Mouse (Mus musculus) small intestine, adult 2 months (tissue): Measurements from ENCODE around the gene Tssk2. TPM values are rescaled to one million over a fixed set of nuclear protein-coding genes. Genes with fewer than 3 reads are reported as not detected.

ENCODE experiments used
- H3K27ac ChIP-seq: fragments of 200-500 bp; 2 replicates; pipeline ENCODE4 v1.5.1; 2012; ENCODE audit warnings: low read depth, low read length, control low read depth, inconsistent platforms; ENCODE audit not compliant: insufficient read depth
- H3K27me3 ChIP-seq: fragments of 200-500 bp; 2 replicates; pipeline ENCODE4 v1.6.1; 2012; ENCODE audit warnings: mild to moderate bottlenecking, moderate library complexity, low read length, inconsistent platforms; ENCODE audit not compliant: control insufficient read depth, insufficient read depth
- H3K36me3 ChIP-seq: fragments of 200-500 bp; 2 replicates; pipeline ENCODE4 v1.6.1; 2012; ENCODE audit warnings: mild to moderate bottlenecking, low read length, control low read depth, inconsistent platforms; ENCODE audit not compliant: control insufficient read depth, insufficient read depth
- H3K4me1 ChIP-seq: fragments of 200-500 bp; 2 replicates; pipeline ENCODE4 v1.6.1; 2012; ENCODE audit warnings: low read length, inconsistent platforms, mixed read lengths; ENCODE audit not compliant: control insufficient read depth, insufficient read depth, insufficient read length
- H3K4me3 ChIP-seq: fragments of 200-500 bp; 2 replicates; pipeline ENCODE4 v1.5.1; 2012; ENCODE audit warnings: low read depth, mild to moderate bottlenecking, control low read depth, inconsistent platforms, low read length, moderate library complexity
- CTCF ChIP-seq: fragments of 200-500 bp; IDR thresholded peaks from 2 replicates; pipeline ENCODE4 v1.5.1; 2012; ENCODE audit warnings: low read depth, mild to moderate bottlenecking, control low read depth, inconsistent platforms, low read length, moderate library complexity, mixed read lengths; ENCODE audit not compliant: insufficient replicate concordance, insufficient read length; ENCODE audit errors: extremely low read depth
- POLR2A ChIP-seq: fragments of 200-500 bp; IDR thresholded peaks from 2 replicates; pipeline ENCODE4 v1.6.1; 2012; ENCODE audit warnings: low read depth, mild to moderate bottlenecking, control low read depth, inconsistent platforms, low read length, moderate library complexity
- WGBS: fragments of 180-500 bp; shearing (Covaris S2); methylation state at CpG from one replicate; pipeline ENCODE4 v1.1.7; 2018; 5-methylcytosine and 5-hydroxymethylcytosine counted together
- polyA plus RNA-seq: library from polyadenylated mRNA; depleted of rRNA; stranded (reverse); fragments of >200 nt; gene quantifications from 2 replicates; pipeline ENCODE4 v1.2.3, GENCODE M21; 2012; rRNA removed

Tssk2 gene
- polyA plus RNA-seq: not detected in 2 replicates

DNA sequence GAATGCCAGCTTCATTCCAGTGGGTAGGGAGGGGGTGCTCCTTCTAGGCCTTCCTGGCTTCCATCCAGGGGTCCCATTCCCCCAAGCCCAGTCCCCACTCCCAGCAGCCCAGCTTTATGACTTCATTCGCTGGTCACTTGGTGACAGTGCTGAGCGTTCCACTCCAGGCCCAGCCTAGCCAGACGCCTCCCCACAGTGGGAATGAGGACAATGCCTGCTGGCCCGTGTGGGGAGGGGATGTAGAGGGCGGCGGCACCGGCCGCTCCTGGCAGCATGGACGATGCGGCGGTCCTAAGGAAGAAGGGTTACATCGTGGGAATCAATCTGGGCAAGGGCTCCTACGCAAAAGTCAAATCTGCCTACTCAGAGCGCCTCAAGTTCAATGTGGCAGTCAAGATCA lies at the start of gene Tssk2, which contains the start of gene Dgcr2:
TSS of gene Tssk2 (plus strand) at position 176 of the 400 bp plus-strand sequence.
TSS of gene Dgcr2 (minus strand) at position 101 of the 400 bp plus-strand sequence.
- H3K27me3 ChIP-seq: no peaks in the 10 kb centered on the region
- H3K36me3 ChIP-seq: peaks cover 35% of the 10 kb centered on the region
- H3K4me1 ChIP-seq: no peaks in the 10 kb centered on the region
- H3K27ac ChIP-seq: no peak within 1 kb of the TSS
- no peak within 1 kb of the TSS for H3K4me3 ChIP-seq
- WGBS: 91% methylated on average over 14 of the region's 14 CpGs
- TF ChIP-seq CTCF (no peak), POLR2A (no peak)

DNA sequence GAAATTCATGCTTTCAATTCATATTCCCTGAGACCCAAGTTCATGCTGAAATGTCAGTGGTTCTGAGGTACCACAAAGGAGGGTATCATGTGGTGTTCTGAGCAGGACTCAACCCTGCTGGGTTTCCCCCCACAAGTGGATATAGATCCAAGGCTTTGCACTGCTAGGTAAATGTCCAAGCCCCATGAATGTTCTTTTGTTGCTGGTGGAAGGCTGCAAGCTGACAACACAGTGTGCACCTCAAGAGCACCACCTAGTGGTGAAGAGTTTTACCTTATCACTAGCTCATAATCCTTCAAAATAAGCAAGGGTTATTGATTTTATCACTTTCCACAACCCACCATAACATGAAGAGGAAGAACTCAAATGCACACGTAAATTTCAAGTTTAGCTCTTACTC lies 49.5 kb upstream of the Tssk2 start:
- peaks cover 63% of the 10 kb centered on the region for H3K36me3 ChIP-seq
- H3K27ac ChIP-seq: no peak overlapping the region
- H3K4me3 ChIP-seq: no peak overlapping the region

DNA sequence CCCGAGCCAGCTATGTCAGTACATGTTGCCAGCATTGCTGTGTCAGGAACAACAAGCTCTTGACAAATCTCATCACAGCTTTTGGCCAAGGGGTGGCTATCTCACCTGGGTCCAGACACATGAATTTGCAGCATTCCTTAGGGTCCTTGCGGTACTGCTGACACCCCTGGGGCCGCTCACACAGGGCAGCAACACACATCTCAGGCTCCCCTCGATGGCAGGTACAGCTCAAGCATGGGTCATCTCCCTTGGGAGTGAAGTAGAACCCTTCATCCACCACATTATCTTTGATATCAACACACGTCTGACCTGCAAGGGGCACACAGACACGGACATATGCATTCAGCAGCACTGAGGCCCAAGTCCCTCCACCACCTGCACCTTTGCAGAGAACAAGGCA lies 49.0 kb upstream of the Tssk2 start:
- no peak overlapping the region for H3K4me3 ChIP-seq
- H3K27me3 ChIP-seq: no peaks in the 10 kb centered on the region
- H3K4me1 ChIP-seq: peaks cover 3% of the 10 kb centered on the region; the same call in 1 of the 2 replicates
- TF ChIP-seq CTCF: no peak
- no peak for TF ChIP-seq POLR2A
- H3K27ac ChIP-seq: no peak overlapping the region
- peaks cover 62% of the 10 kb centered on the region for H3K36me3 ChIP-seq
- WGBS: 85% methylated on average over 6 of the region's 6 CpGs

More for the DNA sequence above, 49.5 kb upstream of the Tssk2 start:
- WGBS: 22% methylated on average over 1 of the region's 1 CpGs
- TF ChIP-seq POLR2A: no peak
- TF ChIP-seq CTCF: peak; percentile 51; the same call in 1 of the 2 replicates
- Histone ChIP-seq H3K27me3 (no peaks in the 10 kb centered on the region), H3K4me1 (peaks cover 3% of the 10 kb centered on the region; the same call in 1 of the 2 replicates)

DNA sequence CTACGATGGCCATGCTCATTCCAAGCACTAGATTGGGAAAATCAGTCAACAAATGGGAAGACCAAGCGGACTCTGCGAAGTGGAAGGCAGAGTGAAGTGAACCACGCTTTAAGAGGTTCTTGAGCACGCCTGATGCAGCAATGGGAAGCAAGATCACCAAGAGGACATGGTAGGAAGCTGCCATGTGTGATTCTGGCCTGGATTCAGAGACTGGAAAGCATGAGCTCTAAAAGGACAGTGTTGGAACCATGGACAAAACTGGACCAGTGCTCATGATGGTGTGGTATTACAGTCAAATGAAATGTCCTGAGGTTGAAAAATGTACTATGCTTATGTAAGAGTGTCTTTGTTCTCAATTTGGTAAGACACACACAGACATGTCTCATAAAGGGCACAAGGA lies 47.1 kb upstream of the Tssk2 start:
- Histone ChIP-seq H3K36me3 (peaks cover 57% of the 10 kb centered on the region), H3K4me1 (peaks cover 3% of the 10 kb centered on the region; the same call in 1 of the 2 replicates), H3K4me3 (no peak overlapping the region), H3K27ac (no peak overlapping the region), H3K27me3 (no peaks in the 10 kb centered on the region)
- 96% methylated on average over 5 of the region's 5 CpGs for WGBS
- TF ChIP-seq POLR2A (no peak), CTCF (no peak)

DNA sequence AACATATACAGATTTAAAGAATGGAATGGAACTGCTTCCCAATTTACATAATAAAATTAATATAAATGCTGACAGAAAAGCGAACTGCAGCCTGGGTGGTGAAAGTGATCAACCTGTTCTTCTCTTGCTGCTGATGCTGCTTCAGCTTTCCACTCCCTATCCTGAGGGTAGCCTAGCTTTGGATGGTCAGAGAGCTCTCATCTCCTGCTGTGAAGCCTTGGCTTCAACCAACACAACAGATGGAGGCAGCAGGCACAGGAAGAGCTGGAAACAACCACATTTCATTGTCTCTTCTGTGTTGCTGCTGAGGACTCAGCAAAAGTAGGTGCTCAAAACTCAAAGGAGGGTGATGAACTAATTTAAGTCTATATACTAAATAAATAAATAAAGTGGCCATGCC lies 46.6 kb upstream of the Tssk2 start:
- peaks cover 59% of the 10 kb centered on the region for H3K36me3 ChIP-seq
- H3K27ac ChIP-seq: no peak overlapping the region
- H3K4me1 ChIP-seq: peaks cover 3% of the 10 kb centered on the region; the same call in 1 of the 2 replicates
- no peak for TF ChIP-seq POLR2A
- no peak for TF ChIP-seq CTCF
- WGBS: 93% methylated on average over 1 of the region's 1 CpGs
- H3K27me3 ChIP-seq: no peaks in the 10 kb centered on the region
- no peak overlapping the region for H3K4me3 ChIP-seq

DNA sequence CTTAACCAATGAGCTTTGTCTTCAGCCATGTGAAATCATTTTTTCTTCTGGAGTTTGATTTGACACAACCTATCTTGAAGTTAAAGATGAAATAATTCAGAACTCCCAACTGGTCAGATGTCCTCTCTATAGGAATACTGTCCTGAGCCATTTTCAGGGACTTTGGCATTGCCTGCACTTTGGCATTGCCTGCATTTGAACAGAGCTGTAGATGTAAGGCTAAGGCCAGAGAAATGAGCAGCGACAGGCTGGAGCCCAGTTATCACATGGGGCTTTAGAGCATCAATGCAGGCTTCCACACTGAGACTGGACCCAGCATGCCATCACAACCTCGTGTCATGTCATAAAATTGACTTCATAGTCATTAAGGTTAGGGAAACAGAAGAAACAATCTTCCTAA lies 45.2 kb upstream of the Tssk2 start:
- Histone ChIP-seq H3K27me3 (no peaks in the 10 kb centered on the region), H3K27ac (no peak overlapping the region), H3K4me1 (no peaks in the 10 kb centered on the region), H3K4me3 (no peak overlapping the region), H3K36me3 (peaks cover 67% of the 10 kb centered on the region)
- TF ChIP-seq CTCF: no peak
- WGBS: 79% methylated on average over 2 of the region's 2 CpGs

DNA sequence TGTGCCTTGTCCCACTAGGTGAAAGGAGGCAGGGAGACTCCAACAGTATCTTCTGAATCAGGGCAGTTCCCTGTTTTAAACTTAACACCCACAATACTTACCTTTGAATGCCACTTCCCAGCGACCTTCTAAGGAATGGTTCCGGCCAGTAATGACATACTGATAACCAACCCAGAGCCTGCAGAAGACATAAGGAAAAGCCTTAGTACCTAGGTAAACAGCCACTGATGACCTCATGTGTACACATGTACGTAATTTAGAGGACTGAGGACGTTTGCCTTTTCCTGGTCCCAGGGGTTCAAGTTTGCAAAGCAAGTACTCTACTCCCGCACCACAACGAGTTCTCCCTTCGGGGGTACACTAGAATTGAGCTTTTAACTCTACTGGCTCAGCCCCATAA lies 41.3 kb upstream of the Tssk2 start:
- WGBS: 82% methylated on average over 7 of the region's 7 CpGs
- H3K27ac ChIP-seq: no peak overlapping the region
- no peaks in the 10 kb centered on the region for H3K4me1 ChIP-seq
- no peak overlapping the region for H3K4me3 ChIP-seq
- H3K36me3 ChIP-seq: peaks cover 52% of the 10 kb centered on the region
- no peaks in the 10 kb centered on the region for H3K27me3 ChIP-seq
- no peak for TF ChIP-seq POLR2A
- no peak for TF ChIP-seq CTCF

DNA sequence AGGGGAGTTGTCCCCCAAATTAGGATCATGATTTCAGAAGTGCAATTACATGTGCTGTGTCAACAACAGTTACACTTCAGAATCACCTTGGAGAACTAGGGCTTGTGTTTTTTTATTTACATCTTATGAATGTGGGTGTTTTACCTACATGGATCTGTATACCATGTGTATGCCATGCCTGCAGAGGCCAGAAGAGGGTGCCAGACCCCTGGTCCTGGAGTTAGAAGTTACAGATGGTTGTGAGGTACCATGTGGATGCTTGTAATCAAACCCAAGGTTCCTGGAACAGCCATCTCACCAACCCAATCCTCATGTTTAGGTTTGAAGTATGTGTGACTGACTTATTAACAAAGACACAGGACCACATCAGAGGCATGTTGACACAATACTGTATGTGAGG lies 39.8 kb upstream of the Tssk2 start:
- H3K27me3 ChIP-seq: no peaks in the 10 kb centered on the region
- H3K4me1 ChIP-seq: no peaks in the 10 kb centered on the region
- peaks cover 48% of the 10 kb centered on the region for H3K36me3 ChIP-seq
- H3K27ac ChIP-seq: no peak overlapping the region
- no peak overlapping the region for H3K4me3 ChIP-seq
- TF ChIP-seq CTCF (peak; percentile 63; the same call in 1 of the 2 replicates), POLR2A (no peak)
